Mouse (Mus musculus) limb, embryonic 14.5 days (tissue): ENCODE data around the gene Pfdn6. TPM values are rescaled to one million over a fixed set of nuclear protein-coding genes. Genes with fewer than 3 reads are reported as not detected.
A peak's percentile ranks its signal among the peaks of the same experiment; 100 is the strongest.

Experiments used
- ATAC-seq: fragments of 200-750 bp; cut with Nextera tagmentation; 2 replicates; pipeline ENCODE4 v1.8.0; 2017; ENCODE audit warnings: low read depth, moderate number of reproducible peaks, moderate TSS enrichment; ENCODE audit not compliant: low FRiP score
- DNase-seq: peaks from one replicate; pipeline ENCODE4 v3.0.0-alpha.2; 2015; ENCODE audit warnings: low spot score
- H3K27ac ChIP-seq: fragments of 300-500 bp; sonication (generic); replicated peaks from 2 replicates; pipeline ENCODE4 v1.5.1; 2014; ENCODE audit warnings: low read depth, mild to moderate bottlenecking, low read length, moderate library complexity, mixed read lengths
- H3K27me3 ChIP-seq: fragments of 300-500 bp; sonication (generic); 2 replicates; pipeline ENCODE4 v1.6.1; 2014; ENCODE audit warnings: low read length, mixed read lengths; ENCODE audit not compliant: control insufficient read depth, insufficient read depth
- H3K36me3 ChIP-seq: fragments of 300-500 bp; sonication (generic); 2 replicates; pipeline ENCODE4 v1.6.1; 2014; ENCODE audit warnings: mild to moderate bottlenecking, low read length, moderate library complexity, mixed read lengths; ENCODE audit not compliant: control insufficient read depth, insufficient read depth
- H3K4me1 ChIP-seq: fragments of 300-500 bp; sonication (generic); 2 replicates; pipeline ENCODE4 v1.6.1; 2014; ENCODE audit warnings: antibody characterized with exemption, low read length, mixed read lengths; ENCODE audit not compliant: control insufficient read depth, insufficient read depth
- H3K4me2 ChIP-seq: fragments of 300-500 bp; sonication (generic); replicated peaks from 2 replicates; pipeline ENCODE4 v1.6.1; 2014; ENCODE audit warnings: low read depth, mild to moderate bottlenecking, low read length, moderate library complexity; ENCODE audit not compliant: severe bottlenecking
- H3K4me3 ChIP-seq: fragments of 300-500 bp; sonication (generic); replicated peaks from 2 replicates; pipeline ENCODE4 v1.5.1; 2014; ENCODE audit warnings: low read length
- H3K9ac ChIP-seq: fragments of 300-500 bp; sonication (generic); 2 replicates; pipeline ENCODE4 v1.6.1; 2014; ENCODE audit warnings: mild to moderate bottlenecking, low read depth, low read length, moderate library complexity; ENCODE audit not compliant: severe bottlenecking
- H3K9me3 ChIP-seq: fragments of 300-500 bp; sonication (generic); 2 replicates; pipeline ENCODE4 v1.6.1; 2016; ENCODE audit warnings: low read length; ENCODE audit not compliant: control insufficient read depth
- POLR2A ChIP-seq: fragments of 200-500 bp; IDR thresholded peaks from 2 replicates; pipeline ENCODE4 v1.8.0; 2012; ENCODE audit warnings: inconsistent platforms, mild to moderate bottlenecking, moderate library complexity, borderline replicate concordance; ENCODE audit not compliant: insufficient read depth, insufficient read length; ENCODE audit errors: extremely low read depth
- WGBS: fragments of 180-500 bp; shearing (Covaris S2); extraction: QIAGEN DNeasy Blood & Tissue Kit; methylation state at CpG from one replicate; pipeline ENCODE4 v1.1.7; 2014; 5-methylcytosine and 5-hydroxymethylcytosine counted together
- polyA plus RNA-seq, 2 experiments: library from polyadenylated mRNA; depleted of rRNA in 1 of 2; stranded (reverse) in 1 of 2; unstranded in 1 of 2; fragments of >200 nt; fragmentation: Nextera tagmentation in 1 of 2; extraction: Ambion mirVana in 1 of 2; gene quantifications; 2 replicates each; pipeline versions ENCODE4 v1.2.1 to v1.2.3; 2012 to 2014

Gene Pfdn6
- polyA plus RNA-seq, 2 experiments: 104 to 135 TPM

GRCm38 (mm10) chr17:33968927-33969326 lies 28.8 kb upstream of the Pfdn6 start:
- 29% methylated on average over 5 of the region's 5 CpGs for WGBS
- DNase-seq (no peak), ATAC-seq (peak; percentile 41; the same call in 1 of the 2 replicates)
- Histone ChIP-seq H3K4me2 (no peak overlapping the region), H3K36me3 (peaks cover 14% of the 10 kb centered on the region), H3K27ac (no peak overlapping the region), H3K9me3 (no peaks in the 10 kb centered on the region), H3K27me3 (no peaks in the 10 kb centered on the region), H3K9ac (no peak overlapping the region), H3K4me3 (no peak overlapping the region), H3K4me1 (no peaks in the 10 kb centered on the region)
- TF ChIP-seq POLR2A: no peak

- H3K9me3 ChIP-seq: no peaks in the 10 kb centered on the region
- H3K36me3 ChIP-seq: peaks cover 16% of the 10 kb centered on the region
- 3% methylated on average over 9 of the region's 9 CpGs for WGBS
- no peak overlapping the region for H3K9ac ChIP-seq
- no peak overlapping the region for H3K4me3 ChIP-seq
- H3K27me3 ChIP-seq: no peaks in the 10 kb centered on the region
- H3K4me2 ChIP-seq: no peak overlapping the region
- no peak for TF ChIP-seq POLR2A
- peak; percentile 76 for DNase-seq
- no peak overlapping the region for H3K27ac ChIP-seq
- no peaks in the 10 kb centered on the region for H3K4me1 ChIP-seq
- peak; percentile 76 for ATAC-seq
Observed at GRCm38 (mm10) chr17:33968489-33968888, 28.3 kb upstream of the Pfdn6 start.

DNA sequence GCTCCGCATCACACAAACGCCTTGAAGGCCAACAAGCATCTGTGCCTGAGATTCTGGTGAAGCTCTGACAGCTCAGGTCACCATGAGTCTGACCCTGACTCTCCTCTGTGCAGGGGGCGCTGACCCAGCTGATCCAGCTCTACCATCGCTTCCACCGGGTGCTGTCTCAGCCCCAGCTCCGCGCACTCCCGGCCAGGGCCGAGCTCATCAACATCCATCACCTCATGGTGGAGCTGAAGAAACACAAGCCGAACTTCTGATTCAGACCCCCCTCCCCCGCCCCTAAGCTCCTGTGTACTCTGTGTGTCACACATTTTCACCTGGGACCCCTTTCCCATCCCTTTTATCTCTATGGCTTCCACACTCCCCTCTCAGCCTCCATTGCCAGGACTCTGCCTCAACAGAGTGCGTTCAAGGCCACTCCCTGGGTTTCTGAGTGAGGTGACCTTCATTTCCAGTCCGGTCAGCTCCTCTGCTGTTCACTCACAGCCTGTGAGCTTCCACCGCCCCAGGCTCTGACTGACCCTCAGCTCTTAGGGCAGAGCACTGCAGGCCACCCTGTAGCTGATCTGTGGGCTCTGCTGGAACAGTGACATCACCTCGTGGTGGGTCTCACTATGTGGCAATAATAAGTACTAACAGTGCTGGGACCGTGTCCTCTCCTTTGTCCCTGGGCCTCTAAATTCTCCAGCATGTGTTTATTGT lies 25.9 kb upstream of the Pfdn6 start:
- TF ChIP-seq POLR2A: no peak
- no peak overlapping the region for H3K4me3 ChIP-seq
- H3K36me3 ChIP-seq: peaks cover 34% of the 10 kb centered on the region
- 88% methylated on average over 16 of the region's 16 CpGs for WGBS
- ATAC-seq (no peak), DNase-seq (no peak)
- H3K27ac ChIP-seq: no peak overlapping the region
- H3K4me1 ChIP-seq: no peaks in the 10 kb centered on the region
- H3K9me3 ChIP-seq: no peaks in the 10 kb centered on the region
- H3K9ac ChIP-seq: no peak overlapping the region
- no peak overlapping the region for H3K4me2 ChIP-seq
- no peaks in the 10 kb centered on the region for H3K27me3 ChIP-seq

DNA sequence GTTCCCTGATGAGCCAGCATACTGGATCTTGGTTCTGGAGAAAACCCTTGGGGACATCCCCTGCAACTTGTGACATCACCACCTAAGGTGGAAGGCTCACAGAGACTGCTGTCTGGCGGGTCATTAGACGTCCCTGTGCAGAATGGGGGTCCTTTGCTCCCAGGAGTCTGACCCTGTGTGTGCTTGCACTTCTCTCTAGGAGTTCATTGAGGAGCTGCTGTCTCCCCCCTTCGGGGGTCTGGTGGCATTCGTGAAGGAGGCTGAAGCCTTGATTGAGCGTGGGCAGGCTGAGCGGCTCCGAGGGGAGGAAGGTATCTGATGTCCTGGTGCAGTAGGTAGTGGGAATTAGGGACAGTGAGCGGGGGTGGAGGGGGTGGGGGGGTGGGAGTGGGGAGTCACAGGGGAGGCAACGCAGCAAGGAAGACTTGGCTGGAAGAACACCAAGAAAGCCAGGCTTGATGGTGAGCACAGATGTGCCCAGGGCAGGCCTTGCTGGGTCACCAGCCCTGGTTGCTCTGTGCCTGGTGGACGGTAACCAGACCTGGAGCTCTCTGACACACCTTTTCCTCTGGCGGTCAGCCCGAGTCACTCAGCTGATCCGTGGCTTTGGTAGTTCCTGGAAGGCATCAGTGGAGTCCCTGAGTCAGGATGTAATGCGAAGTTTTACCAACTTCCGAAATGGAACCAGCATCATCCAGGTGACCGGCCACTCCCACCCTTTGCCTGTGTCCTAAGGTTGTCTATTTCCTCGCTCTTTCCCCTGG lies 25.1 kb upstream of the Pfdn6 start:
- Histone ChIP-seq H3K36me3 (peaks cover 35% of the 10 kb centered on the region), H3K27me3 (no peaks in the 10 kb centered on the region)

DNA sequence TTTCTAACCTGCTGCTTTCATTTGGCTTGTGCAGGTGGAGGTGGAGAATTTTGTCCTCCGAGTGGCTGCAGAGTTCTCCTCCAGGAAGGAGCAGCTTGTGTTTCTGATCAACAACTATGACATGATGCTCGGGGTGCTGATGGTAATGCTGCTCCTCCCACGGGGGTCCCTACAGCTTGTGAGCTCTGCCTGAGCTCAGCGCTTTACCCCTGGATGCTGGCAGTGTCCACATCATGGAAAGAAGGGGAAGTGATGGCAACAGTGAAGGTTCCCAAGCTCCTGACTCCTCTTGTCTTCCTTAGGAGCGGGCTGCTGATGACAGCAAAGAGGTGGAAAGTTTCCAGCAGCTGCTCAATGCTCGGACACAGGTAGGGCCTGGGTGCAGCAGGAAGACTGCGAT lies 22.7 kb upstream of the Pfdn6 start:
- ATAC-seq: no peak
- Histone ChIP-seq H3K27ac (no peak overlapping the region), H3K4me3 (no peak overlapping the region), H3K4me1 (no peaks in the 10 kb centered on the region), H3K27me3 (no peaks in the 10 kb centered on the region), H3K9me3 (no peaks in the 10 kb centered on the region), H3K4me2 (no peak overlapping the region), H3K36me3 (peaks cover 59% of the 10 kb centered on the region), H3K9ac (no peak overlapping the region)
- no peak for DNase-seq
- TF ChIP-seq POLR2A: no peak
- 95% methylated on average over 7 of the region's 7 CpGs for WGBS

More for the DNA sequence above, 25.1 kb upstream of the Pfdn6 start:
- ATAC-seq: no peak
- Histone ChIP-seq H3K9me3 (no peaks in the 10 kb centered on the region), H3K27ac (no peak overlapping the region), H3K4me1 (no peaks in the 10 kb centered on the region), H3K4me2 (no peak overlapping the region), H3K9ac (no peak overlapping the region), H3K4me3 (no peak overlapping the region)
- DNase-seq: no peak
- 91% methylated on average over 16 of the region's 17 CpGs for WGBS
- no peak for TF ChIP-seq POLR2A
